In genomic region chr11:9647991-9648390, GRCm38 (mm10) we compare ENCODE assay signal across 16 mouse cellular contexts.
A peak's percentile ranks its signal among the peaks of the same experiment; 100 is the strongest.
DNase-seq lines count a peak whose midpoint lies in the region; TF ChIP-seq lines count a peak whose summit lies in the region.
"Had no signal": no experiment of that assay in that cellular context is flagged by ENCODE, and none has a peak within 500 bp of the region (broad histone marks: within the 10 kb centered on the region; RNA-seq: fewer than 3 reads in every experiment).

No protein-coding gene starts in this region.

- no peak for TF ChIP-seq EP300 in CH12.LX (IDR thresholded peaks at IDR 0.05; ENCODE audit: low read length)

- H3K4me1 ChIP-seq in CH12.LX (ENCODE audit: control insufficient read depth in 1 of 2, insufficient read depth in 2 of 2), result no peaks in the 10 kb centered on the region
- H3K4me1 ChIP-seq: heart, embryonic 12.5 days; limb, embryonic 13.5 days had no signal

- TF ChIP-seq CTCF in left cerebral cortex, adult 2 months (IDR thresholded peaks at IDR 0.05), result peak; percentile 23
- TF ChIP-seq CTCF in CH12.LX (conservative IDR thresholded peaks at IDR 0.05 in 1 of 2, IDR thresholded peaks at IDR 0.05 in 1 of 2; ENCODE audit: low read depth in 2 of 2, low read length in 2 of 2), result peak; percentile 22 to 28; a peak in 2 of 4 replicates

- in situ Hi-C loops in CH12.LX (cut with MboI; ENCODE audit: low pct_ligation_motif_present, low pct_unique_long_range_greater_than_20kb, low sequenced_read_pairs), result no loop called here

- no peak for TF ChIP-seq RAD21 in CH12.LX (IDR thresholded peaks at IDR 0.05; ENCODE audit: low read depth, low read length)

- no peak overlapping the region for H3K9ac ChIP-seq in CH12.LX (ENCODE audit: insufficient read depth, low read depth)
- H3K9ac ChIP-seq: heart, embryonic 12.5 days; hindbrain, embryonic 14.5 days; limb, embryonic 13.5 days had no signal

- H3K79me2 ChIP-seq in CH12.LX (replicated peaks; ENCODE audit: control insufficient read depth, extremely low read depth, insufficient read depth, poor library complexity, severe bottlenecking), result no peaks in the 10 kb centered on the region

- intact Hi-C loops in left cerebral cortex, adult 2 months (cut with DNase I), result no loop called here
- intact Hi-C loops in left cerebral cortex, postnatal 10 days (cut with DNase I), result no loop called here

- dilution Hi-C loops in CH12.LX (cut with MboI; ENCODE audit: extremely low pct_ligation_motif_present, extremely low pct_unique_long_range_greater_than_20kb, low sequenced_read_pairs), result no loop called here

- H3K4me2 ChIP-seq in CH12.LX (ENCODE audit: insufficient read depth, low read depth, poor library complexity, severe bottlenecking), result no peak overlapping the region
- H3K4me2 ChIP-seq: heart, embryonic 12.5 days; hindbrain, embryonic 14.5 days; limb, embryonic 13.5 days had no signal

- H3K9me3 ChIP-seq in CH12.LX (replicated peaks; ENCODE audit: low read length), result peaks cover 37% of the 10 kb centered on the region
- H3K9me3 ChIP-seq: limb, embryonic 13.5 days had no signal

- H3K36me3 ChIP-seq in CH12.LX (replicated peaks in 1 of 2; ENCODE audit: control insufficient read depth in 1 of 2, insufficient read depth in 1 of 2, low read length in 1 of 2), result no peaks in the 10 kb centered on the region
- H3K36me3 ChIP-seq: heart, embryonic 12.5 days; limb, embryonic 13.5 days had no signal

- no peaks in the 10 kb centered on the region for H3K27me3 ChIP-seq in CH12.LX (replicated peaks)
- H3K27me3 ChIP-seq: heart, embryonic 12.5 days; limb, embryonic 13.5 days had no signal

- no peak overlapping the region for H3K27ac ChIP-seq in left cerebral cortex, adult 2 months
- no peak overlapping the region for H3K27ac ChIP-seq in CH12.LX (ENCODE audit: insufficient read depth, low read depth)
- H3K27ac ChIP-seq: hindbrain, embryonic 14.5 days; limb, embryonic 13.5 days had no signal

- H3K4me3 ChIP-seq in left cerebral cortex, adult 2 months, result no peak overlapping the region
- H3K4me3 ChIP-seq in CH12.LX (replicated peaks in 1 of 3; ENCODE audit: low read depth in 2 of 3, low read length in 2 of 3, poor library complexity in 1 of 3), result no peak overlapping the region
- H3K4me3 ChIP-seq: erythroblast, embryonic 14.5 days; heart, embryonic 12.5 days; limb, embryonic 13.5 days; myocyte had no signal

- TF ChIP-seq POLR2A in CH12.LX (IDR thresholded peaks at IDR 0.05; ENCODE audit: low read depth, low read length), result no peak

- no peak for DNase-seq in left cerebral cortex, adult 2 months (ENCODE audit: extremely low spot score in 1 of 2, low spot score in 2 of 2)
- no peak for DNase-seq in left cerebral cortex, postnatal 10 days (ENCODE audit: extremely low spot score in 1 of 2, low spot score in 2 of 2)
- DNase-seq in 3T3-L1 (ENCODE audit: low read depth, low spot score), result peak; percentile 5
- DNase-seq in CH12.LX (ENCODE audit: extremely low read depth), result peak; percentile 23
- peak; percentile 0 for DNase-seq in c-Kit-positive CD71-positive TER-119-positive erythroid progenitor cells, embryonic 14.5 days (ENCODE audit: low spot score)
- DNase-seq in cerebellum, postnatal 36 days, result no peak
- DNase-seq in adipocyte (ENCODE audit: low spot score), result no peak
- DNase-seq: adrenal gland, postnatal 25 days; cerebellum, adult 2 months; kidney, postnatal 10 days; layer of hippocampus, postnatal 36 days had no signal

TF ChIP-seq in CH12.LX, 34 proteins besides CTCF, POLR2A, EP300 and RAD21:
- TF ChIP-seq BHLHE40 (IDR thresholded peaks at IDR 0.05; ENCODE audit: low read depth, low read length) (no peak), GABPA (IDR thresholded peaks at IDR 0.05; ENCODE audit: insufficient replicate concordance, low read depth, low read length) (no peak), HCFC1 (IDR thresholded peaks at IDR 0.05; ENCODE audit: low read depth, low read length) (no peak), ETS1 (conservative IDR thresholded peaks at IDR 0.05; ENCODE audit: low read depth, low read length) (no peak), MAFK (IDR thresholded peaks at IDR 0.05; ENCODE audit: insufficient replicate concordance, low read length) (no peak), CHD1 (IDR thresholded peaks at IDR 0.05; ENCODE audit: low read depth, low read length) (no peak), IRF4 (IDR thresholded peaks at IDR 0.05; ENCODE audit: low read depth, low read length) (no peak), MYC (IDR thresholded peaks at IDR 0.05; ENCODE audit: low read depth, low read length) (no peak), KAT2A (IDR thresholded peaks at IDR 0.05; ENCODE audit: insufficient replicate concordance, low read length) (no peak), ZKSCAN1 (IDR thresholded peaks at IDR 0.05; ENCODE audit: borderline replicate concordance, low read depth, low read length) (no peak), E2F4 (IDR thresholded peaks at IDR 0.05; ENCODE audit: insufficient replicate concordance, low read depth, low read length) (no peak), MXI1 (IDR thresholded peaks at IDR 0.05; ENCODE audit: low read depth, low read length) (no peak), NRF1 (IDR thresholded peaks at IDR 0.05; ENCODE audit: low read depth, low read length) (no peak), POLR2AphosphoS2 (IDR thresholded peaks at IDR 0.05; ENCODE audit: low read depth, low read length) (no peak), USF2 (conservative IDR thresholded peaks at IDR 0.05; ENCODE audit: low read depth, low read length) (no peak), JUND (conservative IDR thresholded peaks at IDR 0.05; ENCODE audit: low read depth, low read length) (no peak), SMC3 (IDR thresholded peaks at IDR 0.05; ENCODE audit: low read depth, low read length) (no peak), ZMIZ1 (IDR thresholded peaks at IDR 0.05; ENCODE audit: low read depth, low read length) (no peak), NELFE (IDR thresholded peaks at IDR 0.05; ENCODE audit: low read depth, low read length) (no peak)
TF ChIP-seq in CH12.LX: peak in this region for 0.

Comparison
In these comparisons a context has a peak if more than half of its experiments do, and no peak if none do; other contexts are left out.
1. DNase-seq: peak in 3T3-L1 (single experiment), CH12.LX (single experiment) and c-Kit-positive CD71-positive TER-119-positive erythroid progenitor cells, embryonic 14.5 days (single experiment); none in left cerebral cortex, adult 2 months (0 of 2), left cerebral cortex, postnatal 10 days (0 of 2), cerebellum, postnatal 36 days (0 of 2) and adipocyte (single experiment).